Mouse (Mus musculus): ENCODE measurements around the gene Jmjd8. TPM values are rescaled to one million over a fixed set of nuclear protein-coding genes. Genes with fewer than 3 reads are reported as not detected.
A peak's percentile ranks its signal among the peaks of the same experiment; 100 is the strongest.

Gene Jmjd8
- polyA plus RNA-seq, 1 experiment from 2014 or later: 52.0 TPM

DNA sequence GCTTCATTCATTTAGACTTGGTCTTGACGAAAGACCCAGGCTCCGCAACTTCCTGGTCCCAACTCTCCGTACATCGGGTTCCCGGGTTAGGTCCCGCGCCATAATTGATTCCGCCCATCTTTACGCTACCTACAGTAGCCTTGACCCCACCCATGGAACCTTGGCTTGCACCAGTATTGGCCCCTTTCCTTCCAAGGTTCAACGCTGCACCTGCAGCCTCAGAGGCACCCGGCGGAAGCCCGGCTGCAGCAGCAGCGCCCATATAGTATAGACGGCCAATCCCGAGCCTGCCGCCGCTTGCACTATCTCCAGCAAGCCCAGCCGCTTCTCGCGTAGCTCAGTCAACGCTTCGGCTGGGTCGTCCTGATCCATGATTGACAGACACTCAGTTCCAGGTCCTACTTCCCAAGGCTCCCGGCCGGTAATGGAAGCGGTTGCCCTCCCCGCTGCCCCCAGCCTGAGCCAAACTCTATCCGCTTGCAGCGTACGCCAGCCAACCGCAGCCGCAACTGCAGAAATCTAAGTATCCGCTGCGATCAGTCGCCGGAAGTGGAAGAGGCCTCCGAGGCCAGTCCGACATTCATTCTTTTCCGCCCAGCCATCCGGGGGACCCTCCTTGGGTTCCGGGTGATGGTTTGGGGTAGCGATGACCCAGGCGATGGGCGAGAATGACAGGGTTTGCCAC, 36.7 kb upstream of the Jmjd8 start:
- Histone ChIP-seq H3K4me3 (ENCODE audit: low read depth, low read length) (peak overlapping the region; percentile 82), H3K36me3 (ENCODE audit: control insufficient read depth, insufficient read depth, low read length) (peaks cover 7% of the 10 kb centered on the region; the same call in 1 of the 2 replicates), H3K9me3 (replicated peaks; ENCODE audit: control insufficient read depth, low read length, poor library complexity, severe bottlenecking) (no peaks in the 10 kb centered on the region), H3K27ac (ENCODE audit: low read length) (peak overlapping the region; percentile 92), H3K27me3 (ENCODE audit: control insufficient read depth, insufficient read depth, low read depth, low read length) (peaks cover 3% of the 10 kb centered on the region; the same call in 1 of the 2 replicates), H3K9ac (ENCODE audit: low read depth, low read length) (peak overlapping the region; percentile 84), H3K4me1 (ENCODE audit: control insufficient read depth, insufficient read depth, low read length) (peaks cover 32% of the 10 kb centered on the region), H3K4me2 (ENCODE audit: low read length) (peak overlapping the region; percentile 79)
- peak; percentile 68 for ATAC-seq
- under 1% methylated on average over 45 of the region's 45 CpGs for WGBS

- H3K4me3 ChIP-seq (ENCODE audit: low read depth, low read length): peak within 1 kb of the TSS; percentile 82
- peak within 1 kb of the TSS; percentile 92 for H3K27ac ChIP-seq (ENCODE audit: low read length)
- H3K9me3 ChIP-seq (replicated peaks; ENCODE audit: control insufficient read depth, low read length, poor library complexity, severe bottlenecking): no peaks in the 10 kb centered on the region
- peak within 1 kb of the TSS; percentile 79 for H3K4me2 ChIP-seq (ENCODE audit: low read length)
- 0% methylated on average over 13 of the region's 14 CpGs for WGBS
- H3K9ac ChIP-seq (ENCODE audit: low read depth, low read length): peak within 1 kb of the TSS; percentile 84
- peaks cover 38% of the 10 kb centered on the region for H3K4me1 ChIP-seq (ENCODE audit: control insufficient read depth, insufficient read depth, low read length)
- peaks cover 6% of the 10 kb centered on the region for H3K27me3 ChIP-seq (ENCODE audit: control insufficient read depth, insufficient read depth, low read depth, low read length)
- ATAC-seq: peak; percentile 47
- H3K36me3 ChIP-seq (ENCODE audit: control insufficient read depth, insufficient read depth, low read length): peaks cover 7% of the 10 kb centered on the region; the same call in 1 of the 2 replicates
Measured at GRCm38 (mm10) chr17:25792615-25793014, 36.1 kb upstream of the Jmjd8 start, which contains the start of gene Fam173a. Gene Fam173a, minus strand, starts transcription at chr17:25792901.

- Histone ChIP-seq H3K9me3 (replicated peaks; ENCODE audit: control insufficient read depth, low read length, poor library complexity, severe bottlenecking) (no peaks in the 10 kb centered on the region), H3K9ac (ENCODE audit: low read depth, low read length) (no peak overlapping the region), H3K27me3 (ENCODE audit: control insufficient read depth, insufficient read depth, low read depth, low read length) (peaks cover 6% of the 10 kb centered on the region), H3K4me2 (ENCODE audit: low read length) (peak overlapping the region; percentile 4; the same call in 1 of the 2 replicates), H3K27ac (ENCODE audit: low read length) (no peak overlapping the region), H3K36me3 (ENCODE audit: control insufficient read depth, insufficient read depth, low read length) (peaks cover 3% of the 10 kb centered on the region; the same call in 1 of the 2 replicates), H3K4me1 (ENCODE audit: control insufficient read depth, insufficient read depth, low read length) (peaks cover 38% of the 10 kb centered on the region), H3K4me3 (ENCODE audit: low read depth, low read length) (no peak overlapping the region)
- no peak for ATAC-seq
- WGBS: 15% methylated on average over 13 of the region's 13 CpGs
Measured at GRCm38 (mm10) chr17:25794197-25794596, 34.5 kb upstream of the Jmjd8 start.

GRCm38 (mm10) chr17:25794998-25795397, 33.7 kb upstream of the Jmjd8 start:
- 0 out of 2 replicates have a peak overlapping the region, but pooled peaks have one; percentile 6 for H3K4me3 ChIP-seq (ENCODE audit: low read depth, low read length)
- peak overlapping the region; percentile 44; the same call in 1 of the 2 replicates for H3K27ac ChIP-seq (ENCODE audit: low read length)
- ATAC-seq: no peak
- peaks cover 38% of the 10 kb centered on the region for H3K4me1 ChIP-seq (ENCODE audit: control insufficient read depth, insufficient read depth, low read length)
- H3K9ac ChIP-seq (ENCODE audit: low read depth, low read length): peak overlapping the region; percentile 37; the same call in 1 of the 2 replicates
- 42% methylated on average over 17 of the region's 17 CpGs for WGBS
- H3K36me3 ChIP-seq (ENCODE audit: control insufficient read depth, insufficient read depth, low read length): no peaks in the 10 kb centered on the region
- H3K4me2 ChIP-seq (ENCODE audit: low read length): peak overlapping the region; percentile 72
- H3K9me3 ChIP-seq (replicated peaks; ENCODE audit: control insufficient read depth, low read length, poor library complexity, severe bottlenecking): no peaks in the 10 kb centered on the region
- H3K27me3 ChIP-seq (ENCODE audit: control insufficient read depth, insufficient read depth, low read depth, low read length): peaks cover 6% of the 10 kb centered on the region

- peak within 1 kb of the TSS; percentile 44; the same call in 1 of the 2 replicates for H3K27ac ChIP-seq (ENCODE audit: low read length)
- peaks cover 34% of the 10 kb centered on the region for H3K4me1 ChIP-seq (ENCODE audit: control insufficient read depth, insufficient read depth, low read length)
- no peaks in the 10 kb centered on the region for H3K36me3 ChIP-seq (ENCODE audit: control insufficient read depth, insufficient read depth, low read length)
- WGBS: 7% methylated on average over 6 of the region's 6 CpGs
- peak within 1 kb of the TSS; percentile 49 for H3K4me3 ChIP-seq (ENCODE audit: low read depth, low read length)
- ATAC-seq: no peak
- H3K9ac ChIP-seq (ENCODE audit: low read depth, low read length): peak within 1 kb of the TSS; percentile 51
- H3K27me3 ChIP-seq (ENCODE audit: control insufficient read depth, insufficient read depth, low read depth, low read length): peaks cover 6% of the 10 kb centered on the region
- H3K9me3 ChIP-seq (replicated peaks; ENCODE audit: control insufficient read depth, low read length, poor library complexity, severe bottlenecking): no peaks in the 10 kb centered on the region
- peak within 1 kb of the TSS; percentile 72 for H3K4me2 ChIP-seq (ENCODE audit: low read length)
Measured at GRCm38 (mm10) chr17:25795609-25796092, 33.0 kb upstream of the Jmjd8 start, which contains the start of gene AC134908.4. Gene AC134908.4, minus strand, starts transcription at chr17:25795659.

DNA sequence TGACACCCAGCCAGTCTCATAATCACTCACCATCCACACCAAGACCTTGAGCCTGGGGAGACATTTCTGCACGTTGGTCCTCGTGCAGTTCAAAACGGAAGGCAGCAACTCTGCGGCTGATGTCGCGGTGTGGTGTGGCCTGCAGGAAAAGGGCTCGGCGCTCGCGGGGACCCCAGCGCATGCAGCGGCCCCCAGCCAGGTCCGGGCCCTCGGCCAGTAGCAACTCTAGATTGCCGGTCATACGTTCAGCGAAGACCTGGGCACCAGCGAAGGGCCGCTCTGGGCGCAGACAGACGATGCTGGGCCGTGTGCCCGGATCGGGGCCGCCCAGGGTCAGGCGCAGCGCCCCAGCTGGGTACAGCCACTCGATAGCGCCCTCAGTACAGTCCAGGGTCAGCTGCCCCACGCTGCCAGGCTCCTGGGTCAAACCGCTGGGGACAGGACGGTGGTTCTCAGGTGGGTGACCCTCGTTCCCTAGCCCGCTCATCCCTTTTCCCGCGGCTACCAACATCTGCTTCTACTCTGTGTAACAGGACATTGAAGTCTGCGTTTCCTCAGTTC, 32.4 kb upstream of the Jmjd8 start:
- H3K36me3 ChIP-seq (ENCODE audit: control insufficient read depth, insufficient read depth, low read length): no peaks in the 10 kb centered on the region
- peaks cover 6% of the 10 kb centered on the region for H3K27me3 ChIP-seq (ENCODE audit: control insufficient read depth, insufficient read depth, low read depth, low read length)
- peak overlapping the region; percentile 51; the same call in 1 of the 2 replicates for H3K9ac ChIP-seq (ENCODE audit: low read depth, low read length)
- no peak for ATAC-seq
- peak overlapping the region; percentile 49 for H3K4me3 ChIP-seq (ENCODE audit: low read depth, low read length)
- H3K4me2 ChIP-seq (ENCODE audit: low read length): peak overlapping the region; percentile 72
- under 1% methylated on average over 37 of the region's 37 CpGs for WGBS
- 0 out of 2 replicates have a peak overlapping the region, but pooled peaks have one; percentile 3 for H3K27ac ChIP-seq (ENCODE audit: low read length)
- H3K9me3 ChIP-seq (replicated peaks; ENCODE audit: control insufficient read depth, low read length, poor library complexity, severe bottlenecking): no peaks in the 10 kb centered on the region
- H3K4me1 ChIP-seq (ENCODE audit: control insufficient read depth, insufficient read depth, low read length): peaks cover 29% of the 10 kb centered on the region

- H3K4me1 ChIP-seq (ENCODE audit: control insufficient read depth, insufficient read depth, low read length): peaks cover 29% of the 10 kb centered on the region
- H3K36me3 ChIP-seq (ENCODE audit: control insufficient read depth, insufficient read depth, low read length): no peaks in the 10 kb centered on the region
- peak; percentile 58 for ATAC-seq
- peak within 1 kb of the TSS; percentile 3; the same call in 1 of the 2 replicates for H3K27ac ChIP-seq (ENCODE audit: low read length)
- peak within 1 kb of the TSS; percentile 51; the same call in 1 of the 2 replicates for H3K9ac ChIP-seq (ENCODE audit: low read depth, low read length)
- no peaks in the 10 kb centered on the region for H3K9me3 ChIP-seq (replicated peaks; ENCODE audit: control insufficient read depth, low read length, poor library complexity, severe bottlenecking)
- under 1% methylated on average over 35 of the region's 35 CpGs for WGBS
- peak within 1 kb of the TSS; percentile 49 for H3K4me3 ChIP-seq (ENCODE audit: low read depth, low read length)
- H3K4me2 ChIP-seq (ENCODE audit: low read length): peak within 1 kb of the TSS; percentile 72
- peaks cover 6% of the 10 kb centered on the region for H3K27me3 ChIP-seq (ENCODE audit: control insufficient read depth, insufficient read depth, low read depth, low read length)
Measured at GRCm38 (mm10) chr17:25796951-25797369, 31.7 kb upstream of the Jmjd8 start, which contains the start of gene Metrn. Gene Metrn, minus strand, starts transcription at chr17:25797136.

GRCm38 (mm10) chr17:25801029-25801428, 27.6 kb upstream of the Jmjd8 start:
- Histone ChIP-seq H3K9me3 (replicated peaks; ENCODE audit: control insufficient read depth, low read length, poor library complexity, severe bottlenecking) (no peaks in the 10 kb centered on the region), H3K27ac (ENCODE audit: low read length) (no peak overlapping the region), H3K4me3 (ENCODE audit: low read depth, low read length) (no peak overlapping the region), H3K4me2 (ENCODE audit: low read length) (no peak overlapping the region), H3K36me3 (ENCODE audit: control insufficient read depth, insufficient read depth, low read length) (no peaks in the 10 kb centered on the region), H3K9ac (ENCODE audit: low read depth, low read length) (no peak overlapping the region), H3K4me1 (ENCODE audit: control insufficient read depth, insufficient read depth, low read length) (peaks cover 38% of the 10 kb centered on the region), H3K27me3 (ENCODE audit: control insufficient read depth, insufficient read depth, low read depth, low read length) (peaks cover 6% of the 10 kb centered on the region)
- 8% methylated on average over 6 of the region's 6 CpGs for WGBS
- no peak for ATAC-seq

Data from midbrain, embryonic 16.5 days (tissue).